Mouse (Mus musculus) kidney, adult 18-20 months (tissue): ENCODE measurements around the gene Poc1b.

ENCODE experiments used
- DNase-seq: peaks from one replicate; pipeline ENCODE4 v3.0.0; 2021

Gene Poc1b

GRCm38 (mm10) chr10:99106703-99107631, at the start of gene Poc1b:
Poc1b (plus strand) TSS chr10:99107036.
- DNase-seq: peak; percentile 88

GRCm38 (mm10) chr10:99060588-99060987, 46.2 kb upstream of the Poc1b start:
- no peak for DNase-seq

- DNase-seq: no peak
Measured at GRCm38 (mm10) chr10:99061418-99061817, 45.4 kb upstream of the Poc1b start.

GRCm38 (mm10) chr10:99062546-99062945, 44.3 kb upstream of the Poc1b start:
- no peak for DNase-seq

GRCm38 (mm10) chr10:99076113-99076895, 30.5 kb upstream of the Poc1b start:
- DNase-seq: no peak

- DNase-seq: no peak
Measured at GRCm38 (mm10) chr10:99078621-99079020, 28.2 kb upstream of the Poc1b start.

- DNase-seq: no peak
Measured at GRCm38 (mm10) chr10:99081569-99081990, 25.3 kb upstream of the Poc1b start.

GRCm38 (mm10) chr10:99083431-99084003, 23.3 kb upstream of the Poc1b start:
- peak; percentile 68 for DNase-seq

GRCm38 (mm10) chr10:99084397-99085239, 22.2 kb upstream of the Poc1b start:
- peak; percentile 88 for DNase-seq

GRCm38 (mm10) chr10:99085240-99085587, 21.6 kb upstream of the Poc1b start:
- DNase-seq: no peak

GRCm38 (mm10) chr10:99086029-99086428, 20.8 kb upstream of the Poc1b start:
- DNase-seq: no peak

- no peak for DNase-seq
Measured at GRCm38 (mm10) chr10:99089906-99090305, 16.9 kb upstream of the Poc1b start.

- no peak for DNase-seq
Measured at GRCm38 (mm10) chr10:99093364-99093763, 13.5 kb upstream of the Poc1b start.

GRCm38 (mm10) chr10:99095114-99095513, 11.7 kb upstream of the Poc1b start:
- no peak for DNase-seq

- peak; percentile 34 for DNase-seq
Measured at GRCm38 (mm10) chr10:99097374-99097773, 9.5 kb upstream of the Poc1b start.

GRCm38 (mm10) chr10:99105522-99105921, 1.3 kb upstream of the Poc1b start:
- no peak for DNase-seq

- no peak for DNase-seq
Measured at GRCm38 (mm10) chr10:99106311-99106702, 529 bp upstream of the Poc1b start.

- DNase-seq: peak; percentile 83
Measured at GRCm38 (mm10) chr10:99107964-99108363, 1.1 kb downstream of the Poc1b start, which contains the start of gene Galnt4. Galnt4 (plus strand) TSS chr10:99108159.

- DNase-seq: no peak
Measured at GRCm38 (mm10) chr10:99108431-99108982, 1.7 kb downstream of the Poc1b start.

GRCm38 (mm10) chr10:99113533-99113932, 6.7 kb downstream of the Poc1b start:
- no peak for DNase-seq

GRCm38 (mm10) chr10:99114295-99114694, 7.5 kb downstream of the Poc1b start:
- no peak for DNase-seq
